Mouse (Mus musculus) hindbrain, embryonic 15.5 days (tissue): ENCODE measurements around the gene Nemp2. TPM values are rescaled to one million over a fixed set of nuclear protein-coding genes. Genes with fewer than 3 reads are reported as not detected.
"Not testable (repeated sequence)": the region's sequence is repeated elsewhere in the genome, so short reads cannot be mapped to it uniquely, and the experiment has no call there.

Experiments used
- ATAC-seq: fragments of 200-750 bp; cut with Nextera tagmentation; 2 replicates; pipeline ENCODE4 v1.8.0; 2017; ENCODE audit warnings: low read depth, moderate number of reproducible peaks, moderate TSS enrichment; ENCODE audit not compliant: low FRiP score
- H3K27ac ChIP-seq: fragments of 300-500 bp; sonication (generic); replicated peaks from 2 replicates; pipeline ENCODE4 v1.5.1; 2015; ENCODE audit warnings: mild to moderate bottlenecking, inconsistent platforms
- H3K27me3 ChIP-seq: fragments of 300-500 bp; sonication (generic); 2 replicates; pipeline ENCODE4 v1.6.1; 2015; ENCODE audit warnings: control low read depth, inconsistent platforms
- H3K36me3 ChIP-seq: fragments of 300-500 bp; sonication (generic); 2 replicates; pipeline ENCODE4 v1.6.1; 2015; ENCODE audit warnings: control low read depth, inconsistent platforms
- H3K4me1 ChIP-seq: fragments of 300-500 bp; sonication (generic); replicated peaks from 2 replicates; pipeline ENCODE4 v1.6.1; 2015; ENCODE audit warnings: control low read depth, inconsistent platforms
- H3K4me2 ChIP-seq: fragments of 300-500 bp; sonication (generic); 2 replicates; pipeline ENCODE4 v1.6.1; 2015; ENCODE audit warnings: moderate library complexity, mild to moderate bottlenecking, inconsistent platforms
- H3K4me3 ChIP-seq: fragments of 300-500 bp; sonication (generic); 2 replicates; pipeline ENCODE4 v1.5.1; 2015; ENCODE audit warnings: mild to moderate bottlenecking, inconsistent platforms
- H3K9ac ChIP-seq: fragments of 300-500 bp; sonication (generic); 2 replicates; pipeline ENCODE4 v1.6.1; 2015; ENCODE audit warnings: inconsistent platforms
- H3K9me3 ChIP-seq: fragments of 300-500 bp; sonication (generic); 2 replicates; pipeline ENCODE4 v1.6.1; 2016; ENCODE audit warnings: control low read depth, inconsistent platforms
- WGBS: fragments of 180-500 bp; shearing (Covaris S2); methylation state at CpG from one replicate; pipeline ENCODE4 v1.1.7; 2015; 5-methylcytosine and 5-hydroxymethylcytosine counted together
- polyA plus RNA-seq: library from polyadenylated mRNA; unstranded; fragments of >200 nt; fragmentation: Nextera tagmentation; extraction: Ambion mirVana; gene quantifications from 2 replicates; pipeline ENCODE4 v1.2.1, GENCODE M21; 2015

Nemp2 gene
- polyA plus RNA-seq, 1 experiment from 2014 or later, result 5.9 TPM

- Histone ChIP-seq H3K9me3 (no peaks in the 10 kb centered on the region), H3K4me3 (no peak overlapping the region), H3K9ac (no peak overlapping the region), H3K27ac (no peak overlapping the region), H3K4me1 (no peaks in the 10 kb centered on the region), H3K36me3 (peaks cover 30% of the 10 kb centered on the region), H3K4me2 (no peak overlapping the region), H3K27me3 (no peaks in the 10 kb centered on the region)
- peak; percentile 51; the same call in 1 of the 2 replicates for ATAC-seq
- 90% methylated on average over 7 of the region's 7 CpGs for WGBS
Observed at GRCm38 (mm10) chr1:52658160-52658559, 27.7 kb downstream of the Nemp2 start.

DNA sequence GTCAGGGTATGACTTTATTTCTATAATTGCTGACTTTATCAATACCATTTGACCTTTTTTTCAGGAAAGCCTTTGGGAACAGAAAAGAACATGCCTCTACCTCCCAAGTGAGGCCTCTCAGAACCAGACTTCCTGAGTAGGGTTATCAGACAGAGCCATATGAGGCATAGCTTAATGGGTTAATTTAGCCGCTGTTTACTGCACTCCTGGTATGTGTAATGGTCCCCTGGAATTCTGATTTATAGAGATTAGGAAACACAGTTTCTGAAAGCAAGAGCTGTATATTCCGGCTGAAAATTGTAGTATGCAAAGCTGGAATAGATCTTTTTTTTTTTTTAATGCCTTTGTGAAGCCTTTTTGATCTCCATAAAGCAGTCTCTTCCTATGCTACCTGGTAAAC is 29.8 kb downstream of the Nemp2 start:
- H3K27me3 ChIP-seq, result no peaks in the 10 kb centered on the region
- no peak overlapping the region for H3K27ac ChIP-seq
- ATAC-seq, result no peak
- no peak overlapping the region for H3K4me2 ChIP-seq
- no peak overlapping the region for H3K9ac ChIP-seq
- no peaks in the 10 kb centered on the region for H3K9me3 ChIP-seq
- 81% methylated on average over 2 of the region's 2 CpGs for WGBS
- H3K4me1 ChIP-seq, result no peaks in the 10 kb centered on the region
- no peak overlapping the region for H3K4me3 ChIP-seq
- peaks cover 30% of the 10 kb centered on the region for H3K36me3 ChIP-seq

- Histone ChIP-seq H3K4me1 (no peaks in the 10 kb centered on the region), H3K4me2 (no peak overlapping the region), H3K9me3 (no peaks in the 10 kb centered on the region), H3K9ac (no peak overlapping the region), H3K4me3 (no peak overlapping the region), H3K36me3 (peaks cover 30% of the 10 kb centered on the region), H3K27me3 (no peaks in the 10 kb centered on the region), H3K27ac (no peak overlapping the region)
- no peak for ATAC-seq
- 79% methylated on average over 12 of the region's 12 CpGs for WGBS
Observed at GRCm38 (mm10) chr1:52660765-52661164, 30.3 kb downstream of the Nemp2 start.

- Histone ChIP-seq H3K9ac (no peak overlapping the region), H3K9me3 (no peaks in the 10 kb centered on the region), H3K27me3 (no peaks in the 10 kb centered on the region), H3K4me1 (no peaks in the 10 kb centered on the region), H3K4me2 (no peak overlapping the region), H3K36me3 (peaks cover 27% of the 10 kb centered on the region), H3K27ac (no peak overlapping the region), H3K4me3 (no peak overlapping the region)
- no peak for ATAC-seq
- WGBS, result 83% methylated on average over 7 of the region's 7 CpGs
Observed at GRCm38 (mm10) chr1:52663228-52663627, 32.7 kb downstream of the Nemp2 start.

DNA sequence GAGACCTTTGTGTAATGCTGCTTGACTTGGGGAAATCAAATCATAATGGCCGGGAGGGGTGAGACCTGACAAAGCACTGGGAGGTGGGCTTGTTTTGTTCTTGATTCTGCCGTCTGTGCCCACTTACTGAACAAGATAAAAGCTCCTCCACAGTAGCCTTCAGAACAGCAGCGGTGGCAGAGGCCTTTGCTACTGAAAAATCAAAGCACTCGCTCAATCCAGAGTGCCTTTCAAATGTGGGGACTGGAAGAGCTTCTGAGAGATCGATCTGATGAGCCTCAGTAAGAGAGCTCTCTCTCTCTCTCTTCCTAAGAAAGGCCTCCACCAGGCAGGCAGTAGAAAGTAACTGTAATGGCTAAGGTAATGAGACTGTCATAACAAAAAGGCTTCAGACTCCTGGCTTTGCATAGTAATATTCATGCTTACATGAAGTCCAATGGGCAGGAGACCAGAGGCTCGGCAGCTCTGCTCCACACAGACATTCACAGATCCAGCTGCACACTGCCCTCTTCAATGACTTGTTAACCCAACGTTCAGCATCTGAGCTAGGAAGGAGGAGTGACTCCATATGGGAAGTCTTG is 38.3 kb downstream of the Nemp2 start:
- H3K36me3 ChIP-seq, result no peaks in the 10 kb centered on the region
- H3K4me3 ChIP-seq, result no peak overlapping the region
- no peak for ATAC-seq
- no peak overlapping the region for H3K27ac ChIP-seq
- 22% methylated on average over 7 of the region's 7 CpGs for WGBS
- no peaks in the 10 kb centered on the region for H3K27me3 ChIP-seq
- no peak overlapping the region for H3K4me2 ChIP-seq
- no peaks in the 10 kb centered on the region for H3K9me3 ChIP-seq
- no peaks in the 10 kb centered on the region for H3K4me1 ChIP-seq
- H3K9ac ChIP-seq, result no peak overlapping the region

- WGBS, result 85% methylated on average over 1 of the region's 1 CpGs
- no peaks in the 10 kb centered on the region for H3K9me3 ChIP-seq
- H3K27ac ChIP-seq, result no peak overlapping the region
- H3K27me3 ChIP-seq, result no peaks in the 10 kb centered on the region
- no peak overlapping the region for H3K4me2 ChIP-seq
- H3K9ac ChIP-seq, result no peak overlapping the region
- H3K36me3 ChIP-seq, result no peaks in the 10 kb centered on the region
- no peaks in the 10 kb centered on the region for H3K4me1 ChIP-seq
- ATAC-seq, result 0 out of 2 replicates have a peak, but pooled peaks have one; percentile 19
- H3K4me3 ChIP-seq, result no peak overlapping the region
Observed at GRCm38 (mm10) chr1:52669931-52670330, 39.4 kb downstream of the Nemp2 start.

GRCm38 (mm10) chr1:52675561-52676551 is 45.4 kb downstream of the Nemp2 start:
- peak; percentile 32; the same call in 1 of the 2 replicates for ATAC-seq
- Histone ChIP-seq H3K27me3 (no peaks in the 10 kb centered on the region), H3K9me3 (no peaks in the 10 kb centered on the region), H3K4me3 (no peak overlapping the region), H3K36me3 (no peaks in the 10 kb centered on the region), H3K9ac (no peak overlapping the region), H3K4me1 (peaks cover 6% of the 10 kb centered on the region; the same call in 1 of the 2 replicates), H3K27ac (no peak overlapping the region), H3K4me2 (no peak overlapping the region)
- 78% methylated on average over 7 of the region's 7 CpGs for WGBS

GRCm38 (mm10) chr1:52676621-52677020 is 46.1 kb downstream of the Nemp2 start:
- Histone ChIP-seq H3K4me1 (peaks cover 6% of the 10 kb centered on the region; the same call in 1 of the 2 replicates), H3K9me3 (no peaks in the 10 kb centered on the region), H3K27ac (no peak overlapping the region), H3K27me3 (no peaks in the 10 kb centered on the region), H3K4me3 (no peak overlapping the region), H3K4me2 (no peak overlapping the region), H3K9ac (no peak overlapping the region), H3K36me3 (no peaks in the 10 kb centered on the region)
- peak; percentile 31 for ATAC-seq
- 61% methylated on average over 3 of the region's 3 CpGs for WGBS

GRCm38 (mm10) chr1:52683550-52683949 is 53.0 kb downstream of the Nemp2 start:
- 80% methylated on average over 4 of the region's 4 CpGs for WGBS
- Histone ChIP-seq H3K4me3 (no peak overlapping the region), H3K4me1 (no peaks in the 10 kb centered on the region), H3K36me3 (no peaks in the 10 kb centered on the region), H3K27ac (no peak overlapping the region), H3K27me3 (no peaks in the 10 kb centered on the region), H3K9me3 (no peaks in the 10 kb centered on the region), H3K9ac (no peak overlapping the region), H3K4me2 (no peak overlapping the region)
- ATAC-seq, result no peak

GRCm38 (mm10) chr1:52687636-52688035 is 57.1 kb downstream of the Nemp2 start:
- H3K9me3 ChIP-seq, result no peaks in the 10 kb centered on the region
- H3K27ac ChIP-seq, result no peak overlapping the region
- H3K9ac ChIP-seq, result no peak overlapping the region
- H3K4me1 ChIP-seq, result no peaks in the 10 kb centered on the region
- no peak overlapping the region for H3K4me3 ChIP-seq
- no peaks in the 10 kb centered on the region for H3K36me3 ChIP-seq
- no peak overlapping the region for H3K4me2 ChIP-seq
- no peaks in the 10 kb centered on the region for H3K27me3 ChIP-seq
- 87% methylated on average over 8 of the region's 8 CpGs for WGBS
- no peak for ATAC-seq

GRCm38 (mm10) chr1:52694456-52694855 is 64.0 kb downstream of the Nemp2 start:
- H3K27ac ChIP-seq, H3K4me3 ChIP-seq, H3K36me3 ChIP-seq, H3K9me3 ChIP-seq, ATAC-seq, H3K4me1 ChIP-seq, H3K9ac ChIP-seq, H3K4me2 ChIP-seq, H3K27me3 ChIP-seq: not testable (repeated sequence)
- WGBS, result 94% methylated on average over 13 of the region's 13 CpGs
